Mouse (Mus musculus) layer of hippocampus, adult 8-10 months (tissue): ENCODE measurements around the gene Flnc. TPM values are rescaled to one million over a fixed set of nuclear protein-coding genes. Genes with fewer than 3 reads are reported as not detected.

Experiments used
- DNase-seq, 2 experiments: peaks; one replicate each; pipeline ENCODE4 v3.0.0; 2022; ENCODE audit warnings: low spot score in 2 of 2
- microRNA-seq, 2 experiments: library from miRNA; unstranded; fragments of <30 nt; microRNA quantifications; one replicate each; pipeline ENCODE4 v1.2.0; 2022
- total RNA-seq, 4 experiments: library from RNA; stranded (reverse); gene quantifications; 2 replicates each; pipeline ENCODE4 v1.2.4; 2022

Gene Flnc
- total RNA-seq, 4 experiments from 2014 or later: 2.1 to 8.8 (median 5.4) TPM

- DNase-seq: peak in 1 of 2 experiments; percentile 37
Observed at GRCm38 (mm10) chr6:29484716-29485559, 51.9 kb downstream of the Flnc start.

GRCm38 (mm10) chr6:29485951-29486350 lies 52.9 kb downstream of the Flnc start:
- no peak for DNase-seq

- DNase-seq: no peak
Observed at GRCm38 (mm10) chr6:29494101-29494500, 61.0 kb downstream of the Flnc start.

GRCm38 (mm10) chr6:29496270-29496669 lies 63.2 kb downstream of the Flnc start:
- DNase-seq: no peak

GRCm38 (mm10) chr6:29497791-29498190 lies 64.7 kb downstream of the Flnc start:
- DNase-seq: no peak

- DNase-seq: no peak
Observed at GRCm38 (mm10) chr6:29500177-29500576, 67.1 kb downstream of the Flnc start.

GRCm38 (mm10) chr6:29500810-29501209 lies 67.8 kb downstream of the Flnc start:
- DNase-seq: no peak

- DNase-seq: no peak
Observed at GRCm38 (mm10) chr6:29501599-29501998, 68.5 kb downstream of the Flnc start.

- no peak for DNase-seq
Observed at GRCm38 (mm10) chr6:29505493-29505892, 72.4 kb downstream of the Flnc start.

GRCm38 (mm10) chr6:29506834-29507233 lies 73.8 kb downstream of the Flnc start:
- DNase-seq: no peak

GRCm38 (mm10) chr6:29507447-29508309 lies 74.6 kb downstream of the Flnc start, which contains the start of gene Kcp:
Gene Kcp (minus strand): TSS chr6:29507952.
- no peak for DNase-seq

- no peak for DNase-seq
Observed at GRCm38 (mm10) chr6:29509086-29509485, 76.0 kb downstream of the Flnc start.

Small RNA genes lying within 50 kb of the gene (microRNA-seq; reads per million reads assigned to microRNA genes)
- gene Gm26220: 0 reads per million in 2 experiments
- 0 reads per million in 2 experiments for gene Gm44354

Other genes starting within 250 kb of the Flnc start
- gene Impdh1, start 216.9 kb upstream of the Flnc start, total RNA-seq: 10 to 100 TPM; 36.4 to 45.0 (median 41.1) TPM
- 1 to 10 TPM; 4.9 to 9.0 (median 6.6) TPM for gene Hilpda, start 160.8 kb upstream of the Flnc start, total RNA-seq
- gene Fam71f2, start 153.7 kb upstream of the Flnc start, total RNA-seq: under 1 TPM in 3 of 4 experiments, not detected in 1; 0.38 to 0.55 (median 0.54) TPM
- gene Fam71f1, start 114.1 kb upstream of the Flnc start, total RNA-seq: not detected
- gene Calu, start 85.2 kb upstream of the Flnc start, total RNA-seq: 10 to 100 TPM; 65.8 to 71.3 (median 69.3) TPM
- under 1 TPM in 2 of 4 experiments, not detected in 2; 0.33 to 0.80 TPM for gene Opn1sw, start 44.8 kb upstream of the Flnc start, total RNA-seq
- 10 to 100 TPM; 77.8 to 87.7 (median 83.6) TPM for gene Ccdc136, start 36.9 kb upstream of the Flnc start, total RNA-seq
- 100 to 1,000 TPM; 221 to 280 (median 257) TPM for gene Atp6v1f, start 34.5 kb downstream of the Flnc start, total RNA-seq
- gene Atp6v1fnb, start 38.2 kb downstream of the Flnc start, total RNA-seq: under 1 TPM in 2 of 4 experiments, not detected in 2; 0.61 to 0.75 TPM
- gene Kcp, start 74.7 kb downstream of the Flnc start, total RNA-seq: 1 to 10 TPM; 1.4 to 3.5 (median 1.8) TPM
- 10 to 100 TPM in 2 of 4 experiments, 1 to 10 TPM in 2; 3.8 to 16.9 (median 12.2) TPM for gene Irf5, start 93.4 kb downstream of the Flnc start, total RNA-seq
- 10 to 100 TPM; 67.0 to 78.6 (median 73.2) TPM for gene Tnpo3, start 176.6 kb downstream of the Flnc start, total RNA-seq